Mouse (Mus musculus): ENCODE data around the gene Mast1. TPM values are rescaled to one million over a fixed set of nuclear protein-coding genes. Genes with fewer than 3 reads are reported as not detected.

The Mast1 gene
- polyA plus RNA-seq (2015; fragmentation: Nextera tagmentation; extraction: Ambion mirVana), result 59.1 and 62.2 TPM in 2 replicates

GRCm38 (mm10) chr8:84936962-84937546 is at the start of gene Mast1:
TSS of gene Mast1 (minus strand) at chr8:84937359.
- H3K4me2 ChIP-seq, result peak within 1 kb of the TSS; percentile 87
- H3K4me1 ChIP-seq (replicated peaks), result peaks cover 37% of the 10 kb centered on the region
- peak within 1 kb of the TSS; percentile 98 for H3K9ac ChIP-seq
- H3K36me3 ChIP-seq, result peaks cover 9% of the 10 kb centered on the region
- peak within 1 kb of the TSS; percentile 85 for H3K4me3 ChIP-seq
- no peaks in the 10 kb centered on the region for H3K9me3 ChIP-seq
- H3K27me3 ChIP-seq, result peaks cover 22% of the 10 kb centered on the region
- ATAC-seq (ENCODE audit: low FRiP score), result peak; percentile 53
- peak within 1 kb of the TSS; percentile 98 for H3K27ac ChIP-seq
- 0% methylated on average over 45 of the region's 50 CpGs for WGBS

- H3K4me1 ChIP-seq (replicated peaks), result peaks cover 46% of the 10 kb centered on the region
- H3K9ac ChIP-seq, result peak overlapping the region; percentile 77; the same call in 1 of the 2 replicates
- peak overlapping the region; percentile 100 for H3K4me2 ChIP-seq
- H3K36me3 ChIP-seq, result no peaks in the 10 kb centered on the region
- peaks cover 64% of the 10 kb centered on the region for H3K27me3 ChIP-seq
- H3K27ac ChIP-seq, result peak overlapping the region; percentile 79
- H3K4me3 ChIP-seq, result peak overlapping the region; percentile 48
- 38% methylated on average over 8 of the region's 8 CpGs for WGBS
- H3K9me3 ChIP-seq, result no peaks in the 10 kb centered on the region
- no peak for ATAC-seq (ENCODE audit: low FRiP score)
Measured at GRCm38 (mm10) chr8:84986379-84986945, 49.3 kb upstream of the Mast1 start.

GRCm38 (mm10) chr8:84985684-84986378 is 48.7 kb upstream of the Mast1 start:
- H3K27ac ChIP-seq, result peak overlapping the region; percentile 79
- 1% methylated on average over 52 of the region's 53 CpGs for WGBS
- peak overlapping the region; percentile 48 for H3K4me3 ChIP-seq
- peak; percentile 34 for ATAC-seq (ENCODE audit: low FRiP score)
- H3K36me3 ChIP-seq, result no peaks in the 10 kb centered on the region
- peak overlapping the region; percentile 100 for H3K4me2 ChIP-seq
- H3K27me3 ChIP-seq, result peaks cover 69% of the 10 kb centered on the region
- peak overlapping the region; percentile 77 for H3K9ac ChIP-seq
- peaks cover 46% of the 10 kb centered on the region for H3K4me1 ChIP-seq (replicated peaks)
- H3K9me3 ChIP-seq, result no peaks in the 10 kb centered on the region

GRCm38 (mm10) chr8:84985049-84985683 is 48.0 kb upstream of the Mast1 start:
- Histone ChIP-seq H3K9ac (peak overlapping the region; percentile 77), H3K9me3 (no peaks in the 10 kb centered on the region), H3K27me3 (peaks cover 76% of the 10 kb centered on the region), H3K4me1 (replicated peaks) (peaks cover 51% of the 10 kb centered on the region), H3K27ac (peak overlapping the region; percentile 79), H3K4me3 (peak overlapping the region; percentile 48), H3K36me3 (no peaks in the 10 kb centered on the region), H3K4me2 (peak overlapping the region; percentile 100)
- WGBS, result under 1% methylated on average over 23 of the region's 23 CpGs
- ATAC-seq (ENCODE audit: low FRiP score), result no peak

- Histone ChIP-seq H3K36me3 (no peaks in the 10 kb centered on the region), H3K4me2 (peak overlapping the region; percentile 100), H3K27me3 (peaks cover 77% of the 10 kb centered on the region), H3K4me1 (replicated peaks) (peaks cover 53% of the 10 kb centered on the region), H3K9me3 (no peaks in the 10 kb centered on the region), H3K27ac (peak overlapping the region; percentile 62), H3K9ac (peak overlapping the region; percentile 77), H3K4me3 (no peak overlapping the region)
- no peak for ATAC-seq (ENCODE audit: low FRiP score)
- 12% methylated on average over 16 of the region's 16 CpGs for WGBS
Measured at GRCm38 (mm10) chr8:84984294-84985048, 47.3 kb upstream of the Mast1 start.

DNA sequence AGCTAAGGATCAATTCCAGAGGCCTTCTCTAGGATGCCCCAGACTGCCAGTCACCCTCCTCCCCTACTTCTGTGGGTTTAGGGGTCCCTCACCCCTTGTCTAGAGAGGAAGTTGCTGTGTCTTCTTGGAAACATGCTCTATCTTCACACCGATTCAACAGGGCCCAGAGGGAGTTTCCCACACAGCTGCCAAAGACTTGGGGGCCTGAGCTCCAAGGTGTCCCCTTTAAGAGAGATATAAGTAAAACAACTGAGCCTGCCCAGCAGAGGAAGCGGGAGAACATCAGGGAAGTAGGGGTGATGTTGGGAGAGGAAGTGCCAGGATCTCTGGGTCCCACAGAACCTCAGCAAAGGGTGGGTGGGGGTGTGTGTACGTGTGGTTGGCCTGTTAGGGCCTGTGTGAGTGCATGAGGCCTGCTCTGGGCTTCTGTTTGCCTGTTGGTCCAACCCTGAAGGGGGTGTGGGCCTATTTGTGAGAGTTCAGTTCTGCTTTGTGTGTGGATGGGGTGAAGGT is 45.4 kb upstream of the Mast1 start:
- Histone ChIP-seq H3K27me3 (peaks cover 67% of the 10 kb centered on the region), H3K27ac (no peak overlapping the region), H3K4me3 (no peak overlapping the region), H3K9ac (no peak overlapping the region), H3K4me1 (replicated peaks) (peaks cover 68% of the 10 kb centered on the region), H3K9me3 (no peaks in the 10 kb centered on the region), H3K36me3 (no peaks in the 10 kb centered on the region), H3K4me2 (no peak overlapping the region)
- 67% methylated on average over 3 of the region's 3 CpGs for WGBS
- no peak for ATAC-seq (ENCODE audit: low FRiP score)

GRCm38 (mm10) chr8:84981644-84982498 is 44.7 kb upstream of the Mast1 start:
- H3K27me3 ChIP-seq, result peaks cover 67% of the 10 kb centered on the region
- 87% methylated on average over 15 of the region's 15 CpGs for WGBS
- no peak overlapping the region; the same call in 1 of the 2 replicates for H3K27ac ChIP-seq

GRCm38 (mm10) chr8:84980622-84981358 is 43.6 kb upstream of the Mast1 start:
- no peak for ATAC-seq (ENCODE audit: low FRiP score)
- H3K4me2 ChIP-seq, result peak overlapping the region; percentile 30; the same call in 1 of the 2 replicates
- H3K36me3 ChIP-seq, result no peaks in the 10 kb centered on the region
- 32% methylated on average over 11 of the region's 11 CpGs for WGBS
- H3K4me1 ChIP-seq (replicated peaks), result peaks cover 77% of the 10 kb centered on the region
- peaks cover 60% of the 10 kb centered on the region for H3K27me3 ChIP-seq
- H3K9ac ChIP-seq, result peak overlapping the region; percentile 46; the same call in 1 of the 2 replicates
- H3K9me3 ChIP-seq, result no peaks in the 10 kb centered on the region
- peak overlapping the region; percentile 64 for H3K27ac ChIP-seq
- no peak overlapping the region for H3K4me3 ChIP-seq

More at GRCm38 (mm10) chr8:84981644-84982498, 44.7 kb upstream of the Mast1 start:
- Histone ChIP-seq H3K36me3 (no peaks in the 10 kb centered on the region), H3K9ac (no peak overlapping the region), H3K4me1 (replicated peaks) (peaks cover 74% of the 10 kb centered on the region), H3K4me3 (no peak overlapping the region), H3K4me2 (no peak overlapping the region), H3K9me3 (no peaks in the 10 kb centered on the region)
- ATAC-seq (ENCODE audit: low FRiP score), result no peak

DNA sequence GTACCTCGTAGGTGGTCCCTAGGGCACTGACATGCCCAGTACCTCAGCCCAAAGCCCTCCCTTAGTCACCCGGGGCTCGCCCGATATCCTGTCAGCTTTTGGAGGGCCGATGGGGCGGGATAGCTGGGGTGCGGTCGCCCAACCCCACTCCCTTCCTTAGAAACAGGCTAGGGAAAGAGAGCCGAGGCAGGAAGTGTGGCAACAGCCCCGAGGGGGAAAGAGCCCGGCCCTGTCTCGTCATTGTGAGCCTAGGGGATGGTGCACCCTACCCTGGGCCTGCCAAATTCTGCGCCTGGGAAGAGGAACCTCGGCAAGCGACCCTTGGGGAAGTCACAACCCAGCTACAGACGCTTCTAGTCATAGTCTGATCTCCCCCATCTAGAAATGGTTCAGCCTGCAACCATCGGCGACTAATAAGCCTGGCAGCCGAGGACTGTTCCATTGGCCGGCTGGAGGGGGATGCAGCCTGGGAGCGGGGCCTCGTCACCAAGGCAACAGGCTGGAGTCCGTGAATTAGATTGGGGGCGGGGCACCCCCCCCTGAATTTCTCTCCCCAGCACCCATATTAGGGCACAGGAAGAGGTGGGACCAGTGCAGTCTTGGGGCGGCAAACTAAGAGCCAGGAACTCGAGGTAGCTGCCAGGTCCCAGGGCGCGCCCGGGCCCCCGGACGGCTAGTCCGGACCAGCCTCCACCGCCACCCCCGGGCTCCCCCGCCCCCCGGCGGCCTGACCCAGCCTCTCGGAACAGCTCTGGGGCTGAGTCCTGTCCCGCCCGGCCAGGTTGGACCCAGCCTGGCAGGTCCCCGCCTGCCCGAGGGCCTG is 42.7 kb upstream of the Mast1 start:
- Histone ChIP-seq H3K36me3 (peaks cover 5% of the 10 kb centered on the region; the same call in 1 of the 2 replicates), H3K9me3 (no peaks in the 10 kb centered on the region), H3K9ac (peak overlapping the region; percentile 53), H3K27ac (0 out of 2 replicates have a peak overlapping the region, but pooled peaks have one; percentile 2), H3K4me3 (peak overlapping the region; percentile 32), H3K4me2 (peak overlapping the region; percentile 91), H3K4me1 (replicated peaks) (peaks cover 77% of the 10 kb centered on the region), H3K27me3 (peaks cover 55% of the 10 kb centered on the region)
- WGBS, result 4% methylated on average over 37 of the region's 42 CpGs
- ATAC-seq (ENCODE audit: low FRiP score), result peak; percentile 18
